Mouse (Mus musculus) cerebellum, adult 9-10 months (tissue): ENCODE results near the gene Zfhx3.

ENCODE experiments used
- DNase-seq: peaks from one replicate; pipeline ENCODE4 v3.0.0; 2022

Gene Zfhx3

GRCm38 (mm10) chr8:108951560-108951959 lies 1009.1 kb downstream of the Zfhx3 start:
- DNase-seq: no peak

- DNase-seq: no peak
Observed at GRCm38 (mm10) chr8:108956416-108956815, 1014.0 kb downstream of the Zfhx3 start.

GRCm38 (mm10) chr8:108962516-108962915 lies 1020.1 kb downstream of the Zfhx3 start:
- no peak for DNase-seq

- no peak for DNase-seq
Observed at GRCm38 (mm10) chr8:108963181-108963580, 1020.7 kb downstream of the Zfhx3 start.

- no peak for DNase-seq
Observed at GRCm38 (mm10) chr8:108966041-108966440, 1023.6 kb downstream of the Zfhx3 start.

- DNase-seq: no peak
Observed at GRCm38 (mm10) chr8:108973639-108974325, 1031.3 kb downstream of the Zfhx3 start.

GRCm38 (mm10) chr8:108977693-108978361 lies 1035.4 kb downstream of the Zfhx3 start:
- DNase-seq: no peak

- no peak for DNase-seq
Observed at GRCm38 (mm10) chr8:108978362-108978750, 1035.9 kb downstream of the Zfhx3 start.

GRCm38 (mm10) chr8:108984904-108985303 lies 1042.5 kb downstream of the Zfhx3 start:
- DNase-seq: no peak

- DNase-seq: no peak
Observed at GRCm38 (mm10) chr8:108989841-108990240, 1047.4 kb downstream of the Zfhx3 start.

- no peak for DNase-seq
Observed at GRCm38 (mm10) chr8:108990537-108990936, 1048.1 kb downstream of the Zfhx3 start.

- DNase-seq: no peak
Observed at GRCm38 (mm10) chr8:108991395-108991794, 1049.0 kb downstream of the Zfhx3 start.

GRCm38 (mm10) chr8:108993718-108994117 lies 1051.3 kb downstream of the Zfhx3 start:
- DNase-seq: no peak

GRCm38 (mm10) chr8:108994187-108994586 lies 1051.7 kb downstream of the Zfhx3 start:
- no peak for DNase-seq

GRCm38 (mm10) chr8:108994880-108995279 lies 1052.4 kb downstream of the Zfhx3 start:
- no peak for DNase-seq

GRCm38 (mm10) chr8:108997334-108997733 lies 1054.9 kb downstream of the Zfhx3 start:
- no peak for DNase-seq

GRCm38 (mm10) chr8:108999297-109000249 lies 1057.1 kb downstream of the Zfhx3 start:
- no peak for DNase-seq

- DNase-seq: no peak
Observed at GRCm38 (mm10) chr8:109001031-109001430, 1058.6 kb downstream of the Zfhx3 start.

GRCm38 (mm10) chr8:109001923-109002322 lies 1059.5 kb downstream of the Zfhx3 start:
- no peak for DNase-seq

- no peak for DNase-seq
Observed at GRCm38 (mm10) chr8:109006986-109007385, 1064.5 kb downstream of the Zfhx3 start.
